Mouse (Mus musculus) cerebellum, adult 11-12 months (tissue): ENCODE data around the gene Zfp263.

Source experiments
- DNase-seq: peaks from one replicate; pipeline ENCODE4 v3.0.0; 2022

The Zfp263 gene

GRCm38 (mm10) chr16:3743503-3744185 lies at the start of gene Zfp263:
TSS of gene Zfp263 (plus strand) at chr16:3744093.
- DNase-seq: peak; percentile 94

GRCm38 (mm10) chr16:3699281-3699680 lies 44.6 kb upstream of the Zfp263 start:
- DNase-seq: no peak

DNA sequence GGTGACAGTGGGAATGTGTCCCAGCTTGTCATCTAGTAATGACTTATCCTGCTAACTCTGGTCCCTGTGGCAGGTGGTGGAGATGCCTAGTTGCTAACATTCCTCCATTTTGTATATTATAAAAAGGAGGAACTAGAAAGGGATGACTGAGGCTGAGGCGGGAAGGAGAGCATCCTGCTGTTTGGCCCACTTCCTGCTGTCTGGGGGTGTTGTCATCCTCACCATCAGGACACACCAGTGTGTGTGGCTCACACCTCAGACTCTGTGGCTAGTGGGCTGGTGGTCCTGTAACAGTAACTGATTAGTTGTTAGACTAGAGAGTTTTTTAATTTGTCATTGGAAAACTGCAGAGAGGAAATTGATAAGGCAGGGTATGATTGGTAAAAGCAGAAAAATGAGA lies 43.0 kb upstream of the Zfp263 start:
- DNase-seq: no peak

- DNase-seq: no peak
Observed at GRCm38 (mm10) chr16:3706680-3707079, 37.2 kb upstream of the Zfp263 start.

DNA sequence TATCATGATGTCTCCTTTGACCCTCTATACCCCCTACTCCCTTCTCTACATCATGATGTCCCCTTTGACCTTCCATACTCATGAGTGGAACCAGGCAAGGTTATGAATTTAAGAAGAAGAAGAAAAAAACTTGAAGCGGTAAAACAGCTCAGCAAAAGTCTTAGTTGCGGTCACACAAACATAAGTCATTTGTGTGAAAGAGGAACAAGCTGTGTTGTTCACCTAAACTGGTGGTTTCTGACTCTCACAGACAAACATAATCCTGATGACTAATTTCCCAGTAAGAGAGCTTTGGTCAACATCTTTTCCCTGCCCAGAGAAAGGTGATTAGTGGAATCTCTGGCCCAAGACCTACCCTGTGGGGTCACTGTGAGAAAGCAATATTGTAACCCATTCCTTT lies 29.2 kb upstream of the Zfp263 start:
- DNase-seq: no peak

DNA sequence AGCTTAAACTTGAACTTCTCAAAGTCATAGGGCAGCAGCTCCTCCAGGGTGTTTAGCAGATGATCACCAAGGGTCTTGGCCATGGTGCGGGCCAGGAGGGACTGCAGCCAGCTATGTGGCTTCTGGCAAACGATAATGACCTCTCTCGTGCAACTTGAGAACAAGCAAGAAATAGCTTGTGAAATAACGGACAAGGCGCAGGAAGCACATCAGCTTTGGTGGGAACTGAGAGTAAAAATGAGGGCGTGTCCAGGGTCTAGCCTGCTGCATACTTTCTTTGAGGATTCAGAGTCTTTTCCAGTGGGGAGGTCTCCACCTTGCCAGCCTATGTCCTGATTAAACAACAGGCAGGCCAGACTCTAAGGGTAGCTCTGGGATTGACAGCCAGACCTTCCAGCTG lies 25.9 kb upstream of the Zfp263 start, which contains the start of gene Mefv:
TSS of gene Mefv (minus strand) at position 118 of the 400 bp plus-strand sequence.
- no peak for DNase-seq

DNA sequence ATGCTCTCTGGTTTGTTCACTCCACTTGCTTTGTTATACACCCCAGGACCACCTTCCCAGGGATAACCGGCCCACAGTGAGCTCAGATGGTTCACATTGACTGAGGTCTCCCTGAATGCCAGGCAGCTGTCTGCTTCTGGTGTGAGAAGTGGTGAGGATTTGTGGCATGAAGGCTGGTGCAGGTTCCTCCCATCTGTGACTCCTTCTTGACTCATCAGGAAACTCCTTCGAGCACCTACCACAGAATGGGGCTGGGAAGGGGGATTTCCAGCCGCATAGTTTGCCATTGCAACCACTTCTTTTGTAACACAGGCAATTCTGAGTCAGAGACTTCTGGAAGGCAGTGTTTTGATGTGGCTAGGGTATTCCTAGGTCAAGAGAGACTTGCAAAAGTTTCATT lies 20.7 kb upstream of the Zfp263 start:
- DNase-seq: no peak

DNA sequence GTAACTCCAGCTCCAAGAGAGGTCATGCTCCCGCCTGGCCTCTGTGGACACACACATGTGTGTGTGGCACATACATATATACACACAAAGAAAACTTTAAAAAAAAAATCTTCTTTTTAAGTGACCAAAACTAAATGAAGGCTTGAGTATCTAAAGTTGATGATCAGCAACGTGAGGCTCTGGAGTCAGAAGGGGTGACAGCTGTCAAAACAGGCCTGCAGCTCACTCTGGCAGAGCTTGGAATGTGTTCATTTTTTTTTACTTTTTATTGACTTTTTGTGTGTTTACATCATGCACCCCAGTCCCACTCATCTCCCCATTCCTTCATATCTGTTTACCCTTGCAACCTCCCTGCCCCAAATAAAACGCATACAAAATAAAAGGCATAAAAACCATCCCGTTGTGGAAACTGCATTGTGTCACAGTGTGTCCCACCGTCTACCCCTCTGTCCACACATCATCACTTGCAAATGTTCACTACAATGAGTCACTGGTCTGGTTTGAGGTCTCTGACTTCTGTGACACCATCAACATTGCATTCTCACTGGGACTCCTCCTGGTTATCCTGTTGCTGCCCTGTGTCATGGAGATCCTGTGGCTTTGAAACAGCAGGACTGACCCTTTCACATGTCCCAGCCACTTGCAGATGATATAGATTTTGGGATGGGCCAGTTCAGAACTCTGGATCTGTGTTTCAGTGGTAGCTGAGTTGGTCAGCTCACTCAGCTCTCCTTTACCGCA lies 15.7 kb upstream of the Zfp263 start:
- DNase-seq: no peak

GRCm38 (mm10) chr16:3732612-3733011 lies 11.3 kb upstream of the Zfp263 start:
- DNase-seq: no peak

DNA sequence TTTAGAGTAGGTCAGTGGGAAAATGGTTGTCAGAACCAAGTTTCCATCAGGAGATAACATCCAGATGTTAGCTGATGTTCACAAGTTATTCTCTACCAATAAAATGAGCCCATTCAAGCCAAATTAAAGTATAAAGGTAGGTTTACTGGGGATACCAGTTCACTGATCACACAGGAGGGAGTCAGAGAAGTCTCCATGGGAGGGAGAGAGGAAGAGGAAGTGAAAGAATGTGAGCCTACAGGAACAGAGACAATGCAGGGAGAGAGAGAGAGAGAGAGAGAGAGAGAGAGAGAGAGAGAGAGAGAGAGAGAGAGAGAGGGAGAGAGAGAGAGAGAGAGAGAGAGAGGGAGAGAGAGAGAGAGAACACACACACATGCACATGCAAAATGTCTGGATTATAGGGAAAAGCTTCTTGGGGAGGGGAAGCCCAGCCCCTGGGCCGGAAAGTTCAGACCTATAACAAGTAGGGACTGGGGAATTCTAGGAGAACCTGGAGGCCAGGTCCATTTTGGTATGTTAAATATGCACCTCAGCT lies 10.6 kb upstream of the Zfp263 start:
- no peak for DNase-seq

DNA sequence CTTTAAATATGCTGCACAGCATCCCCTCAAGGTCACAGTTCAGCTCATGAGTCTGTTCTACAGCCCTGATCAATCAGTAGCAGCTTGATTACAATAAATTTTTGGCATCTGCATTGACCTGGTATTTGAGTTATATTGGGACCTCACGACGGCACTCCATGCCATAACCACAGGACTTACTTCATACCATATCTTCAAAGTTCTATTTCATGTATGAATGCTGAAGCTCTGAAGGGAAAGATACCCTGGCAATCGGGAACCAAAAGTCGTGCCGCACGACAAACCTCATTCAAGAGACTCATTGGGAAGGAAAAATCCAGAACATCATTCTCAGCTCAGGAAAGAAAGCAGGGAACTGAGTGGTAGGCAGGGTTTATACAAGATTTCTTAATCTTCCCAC lies 1.4 kb upstream of the Zfp263 start:
- peak; percentile 32 for DNase-seq

- DNase-seq: no peak
Observed at GRCm38 (mm10) chr16:3744186-3744700, 350 bp downstream of the Zfp263 start.

DNA sequence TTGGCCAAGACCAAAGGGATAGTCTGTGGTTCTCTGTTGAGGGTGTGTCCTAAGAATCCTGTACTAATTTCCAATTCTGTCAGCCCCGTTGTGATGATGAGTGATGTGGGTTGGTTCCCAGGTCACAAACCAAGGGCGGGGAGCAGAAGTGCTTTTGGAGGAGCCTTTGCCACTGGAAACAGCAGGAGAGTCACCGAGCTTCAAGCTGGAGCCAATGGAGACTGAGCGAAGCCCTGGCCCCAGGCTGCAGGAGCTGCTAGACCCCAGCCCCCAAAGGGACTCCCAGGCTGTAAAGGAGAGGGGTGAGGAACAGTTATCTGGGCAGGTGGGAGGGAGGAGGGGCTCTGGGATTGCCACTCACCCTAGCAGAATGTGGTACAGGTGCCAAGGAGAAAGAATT lies 1.8 kb downstream of the Zfp263 start:
- peak; percentile 51 for DNase-seq

DNA sequence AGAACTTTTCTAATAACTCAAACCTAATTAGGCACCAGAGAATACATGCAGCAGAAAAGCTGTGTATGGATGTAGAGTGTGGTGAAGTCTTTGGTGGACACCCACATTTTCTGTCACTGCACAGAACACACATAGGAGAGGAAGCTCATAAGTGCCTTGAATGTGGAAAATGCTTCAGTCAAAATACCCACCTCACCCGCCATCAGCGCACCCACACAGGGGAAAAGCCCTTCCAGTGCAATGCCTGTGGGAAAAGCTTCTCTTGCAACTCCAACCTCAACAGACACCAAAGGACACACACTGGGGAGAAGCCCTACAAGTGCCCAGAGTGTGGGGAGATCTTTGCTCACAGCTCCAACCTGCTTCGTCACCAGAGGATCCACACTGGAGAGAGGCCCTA lies 5.1 kb downstream of the Zfp263 start:
- no peak for DNase-seq

GRCm38 (mm10) chr16:3771603-3772002 lies 27.7 kb downstream of the Zfp263 start:
- DNase-seq: no peak

- DNase-seq: no peak
Observed at GRCm38 (mm10) chr16:3776365-3776764, 32.5 kb downstream of the Zfp263 start.

- DNase-seq: no peak
Observed at GRCm38 (mm10) chr16:3777986-3778385, 34.1 kb downstream of the Zfp263 start.

- DNase-seq: no peak
Observed at GRCm38 (mm10) chr16:3781237-3781636, 37.3 kb downstream of the Zfp263 start.

DNA sequence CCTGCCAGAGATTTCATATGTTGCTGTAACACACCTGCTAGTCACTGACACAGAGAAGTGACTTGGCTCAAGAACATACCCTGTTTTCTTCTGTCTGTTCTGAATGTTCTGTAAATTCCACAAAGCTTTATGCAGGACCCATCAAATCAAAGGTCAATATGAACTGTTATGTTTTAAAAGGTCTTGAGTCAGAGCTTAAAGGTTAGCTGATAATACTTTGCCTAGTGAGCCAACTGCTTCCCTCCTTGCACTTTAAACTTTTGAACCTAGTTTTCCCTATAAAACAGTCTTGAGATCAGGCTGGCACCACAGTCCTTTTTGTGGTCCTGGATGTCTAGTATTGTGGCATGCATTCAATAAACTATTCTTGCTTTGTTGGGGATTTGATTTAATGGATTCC lies 44.5 kb downstream of the Zfp263 start:
- DNase-seq: no peak
